Mouse (Mus musculus): ENCODE results near the gene Aldh3b2.

DNA sequence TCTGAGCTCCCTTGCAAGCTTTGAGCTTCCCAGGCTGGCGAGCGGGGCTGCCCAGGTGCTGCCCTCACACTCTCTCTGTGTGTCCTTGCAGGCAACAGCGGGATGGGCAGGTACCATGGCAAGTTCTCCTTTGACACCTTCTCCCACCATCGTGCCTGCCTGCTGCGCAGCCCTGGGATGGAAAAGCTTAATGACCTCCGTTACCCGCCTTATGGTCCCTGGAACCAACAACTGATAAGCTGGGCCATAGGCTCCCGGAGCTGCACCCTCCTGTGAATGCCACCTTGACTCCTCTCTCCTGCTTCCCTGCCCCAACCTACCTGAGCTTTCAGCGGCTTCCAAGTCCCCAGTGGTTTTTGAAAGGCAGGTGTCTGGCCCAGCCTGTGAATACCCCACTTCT lies 8.8 kb downstream of the Aldh3b2 start:
- TF ChIP-seq CTCF (conservative IDR thresholded peaks at IDR 0.05; ENCODE audit: low read length) (no peak), POU5F1 (IDR thresholded peaks at IDR 0.05; ENCODE audit: borderline replicate concordance, low read length) (no peak), NANOG (IDR thresholded peaks at IDR 0.05; ENCODE audit: borderline replicate concordance, low read length) (no peak)

Data from E14TG2a.4 (cell line).